Mouse (Mus musculus): ENCODE measurements around the gene Tlnrd1. TPM values are rescaled to one million over a fixed set of nuclear protein-coding genes. Genes with fewer than 3 reads are reported as not detected.
A peak's percentile ranks its signal among the peaks of the same experiment; 100 is the strongest.
"Not testable (repeated sequence)": the region's sequence is repeated elsewhere in the genome, so short reads cannot be mapped to it uniquely, and the experiment has no call there.

Tlnrd1 gene
- polyA plus RNA-seq, 1 experiment = 117 TPM

DNA sequence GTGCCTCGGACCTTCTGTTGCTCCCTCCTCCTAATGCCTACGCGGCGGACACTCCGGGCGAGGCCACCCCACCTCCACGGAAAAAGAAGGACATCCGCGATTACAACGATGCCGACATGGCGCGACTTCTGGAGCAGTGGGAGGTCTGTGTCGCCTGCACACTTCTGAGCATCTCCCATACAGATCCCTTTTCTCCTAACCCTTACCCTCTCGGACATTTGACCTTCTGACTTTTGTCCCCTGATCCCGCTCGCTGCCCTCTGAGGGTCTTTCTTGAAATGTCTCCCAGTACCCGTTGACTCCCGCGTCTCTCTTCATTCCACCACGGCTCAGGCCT, 8.2 kb upstream of the Tlnrd1 start:
- Histone ChIP-seq H3K27me3 (ENCODE audit: control insufficient read depth, insufficient read depth, low read length) (no peaks in the 10 kb centered on the region), H3K4me1 (ENCODE audit: control insufficient read depth, insufficient read depth, insufficient read length, low read length) (no peaks in the 10 kb centered on the region; the same call in 1 of the 2 replicates), H3K36me3 (ENCODE audit: control insufficient read depth, insufficient read depth, low read length) (peaks cover 10% of the 10 kb centered on the region), H3K27ac (ENCODE audit: insufficient read depth, low read depth, low read length) (peak overlapping the region; percentile 72), H3K4me3 (ENCODE audit: low read depth, low read length) (peak overlapping the region; percentile 88)
- TF ChIP-seq POLR2A (IDR thresholded peaks at IDR 0.05; ENCODE audit: low read depth, low read length) (no peak), CTCF (IDR thresholded peaks at IDR 0.05; ENCODE audit: extremely low read depth, insufficient read length, insufficient replicate concordance, low read depth, low read length) (peak; percentile 4; the same call in 1 of the 2 replicates)
- WGBS = under 1% methylated on average over 21 of the region's 21 CpGs

DNA sequence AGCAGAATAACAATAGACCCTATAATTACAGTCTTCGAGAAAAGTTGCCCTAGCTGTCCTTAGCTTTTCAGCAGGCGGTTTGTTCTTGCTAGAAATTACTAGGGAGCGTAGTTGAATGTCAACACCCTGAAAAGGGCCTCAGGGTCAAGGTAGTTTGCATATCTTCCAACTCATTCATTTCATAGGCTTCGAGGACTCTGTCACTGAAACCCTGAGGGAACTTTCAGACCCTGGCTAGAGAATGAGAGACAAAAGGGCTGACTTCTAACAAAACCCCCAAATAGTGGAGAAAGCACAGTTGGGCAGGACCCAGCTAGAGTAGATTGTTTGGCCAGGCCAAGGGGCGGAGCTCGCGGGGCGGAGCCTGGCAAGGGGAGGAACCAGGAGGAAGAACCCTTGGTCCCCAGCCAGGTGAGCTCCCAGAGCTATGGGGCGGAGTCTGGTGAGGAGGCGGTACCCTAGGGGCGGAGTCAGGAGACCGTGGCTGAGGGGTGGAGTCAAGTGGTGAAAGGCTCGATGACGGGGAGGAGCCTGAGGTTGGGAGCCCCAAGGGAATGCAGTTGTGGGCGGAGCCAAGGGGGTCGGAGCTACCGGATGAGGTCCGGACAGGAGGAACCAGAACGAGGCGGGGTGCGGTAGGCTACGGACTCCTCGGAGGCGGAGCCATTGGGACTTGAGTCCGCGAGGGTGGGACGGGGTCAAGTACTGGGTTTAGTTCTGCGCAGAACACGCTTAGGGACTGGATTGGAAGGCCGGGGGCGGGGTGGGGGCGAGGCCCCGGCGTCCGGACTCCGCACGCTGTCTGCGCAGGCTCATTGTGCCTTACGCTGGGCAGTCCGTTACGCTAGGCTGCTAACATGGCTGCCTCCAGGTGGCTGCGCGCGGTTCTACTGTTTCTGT, 7.6 kb upstream of the Tlnrd1 start:
- WGBS = 2% methylated on average over 44 of the region's 44 CpGs
- Histone ChIP-seq H3K27ac (ENCODE audit: insufficient read depth, low read depth, low read length) (peak overlapping the region; percentile 72), H3K36me3 (ENCODE audit: control insufficient read depth, insufficient read depth, low read length) (peaks cover 9% of the 10 kb centered on the region; the same call in 1 of the 2 replicates), H3K4me1 (ENCODE audit: control insufficient read depth, insufficient read depth, insufficient read length, low read length) (no peaks in the 10 kb centered on the region; the same call in 1 of the 2 replicates), H3K4me3 (ENCODE audit: low read depth, low read length) (peak overlapping the region; percentile 88), H3K27me3 (ENCODE audit: control insufficient read depth, insufficient read depth, low read length) (no peaks in the 10 kb centered on the region)
- TF ChIP-seq POLR2A (IDR thresholded peaks at IDR 0.05; ENCODE audit: low read depth, low read length) = peak; percentile 53; the same call in 1 of the 2 replicates
- 0 out of 2 replicates have a peak, but pooled peaks have one; percentile 32 for TF ChIP-seq CTCF (IDR thresholded peaks at IDR 0.05; ENCODE audit: extremely low read depth, insufficient read length, insufficient replicate concordance, low read depth, low read length)

DNA sequence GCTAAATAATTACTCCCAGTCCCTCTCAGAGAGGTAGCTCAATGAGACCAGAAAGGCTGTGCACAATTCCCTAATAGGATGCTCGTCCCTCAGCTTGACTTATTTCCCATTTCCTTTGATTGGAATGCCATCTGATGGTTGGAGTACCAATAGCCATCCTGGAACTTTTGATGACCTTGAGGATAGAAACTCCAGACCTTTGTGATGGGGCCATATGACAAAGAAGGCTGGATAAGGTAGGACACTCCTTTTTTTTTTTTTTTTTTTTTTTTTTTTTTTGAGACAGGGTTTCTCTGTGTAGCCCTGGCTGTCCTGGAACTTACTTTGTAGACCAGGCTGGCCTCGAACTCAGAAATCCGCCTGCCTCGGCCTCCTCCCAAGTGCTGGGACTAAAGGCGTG, 5.8 kb upstream of the Tlnrd1 start:
- not testable (repeated sequence) for H3K27me3 ChIP-seq (ENCODE audit: control insufficient read depth, insufficient read depth, low read length); H3K4me1 ChIP-seq (ENCODE audit: control insufficient read depth, insufficient read depth, insufficient read length, low read length); H3K27ac ChIP-seq (ENCODE audit: insufficient read depth, low read depth, low read length); H3K4me3 ChIP-seq (ENCODE audit: low read depth, low read length); H3K36me3 ChIP-seq (ENCODE audit: control insufficient read depth, insufficient read depth, low read length)
- WGBS = 91% methylated on average over 5 of the region's 5 CpGs

DNA sequence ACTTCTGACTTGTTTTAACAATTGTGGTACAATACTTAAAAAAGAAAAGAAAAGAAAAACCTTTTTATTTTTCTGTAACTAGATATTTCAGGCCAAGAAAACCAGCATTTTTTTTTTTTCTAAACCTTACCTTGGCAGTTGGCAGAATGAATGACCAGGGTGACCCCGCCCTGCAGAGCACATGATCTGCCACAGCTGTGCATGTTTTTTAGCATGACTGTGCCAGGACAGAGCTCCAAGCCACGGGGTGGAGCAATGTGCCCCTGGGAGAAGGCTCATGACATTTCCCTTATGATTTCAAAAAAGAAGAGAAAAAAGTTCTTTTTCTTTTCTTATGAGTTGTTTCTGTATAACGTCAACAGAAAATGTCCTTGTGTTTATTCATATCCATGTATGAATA, 5.3 kb upstream of the Tlnrd1 start:
- no peak overlapping the region for H3K4me3 ChIP-seq (ENCODE audit: low read depth, low read length)
- H3K4me1 ChIP-seq (ENCODE audit: control insufficient read depth, insufficient read depth, insufficient read length, low read length) = peaks cover 3% of the 10 kb centered on the region; the same call in 1 of the 2 replicates
- TF ChIP-seq CTCF (IDR thresholded peaks at IDR 0.05; ENCODE audit: extremely low read depth, insufficient read length, insufficient replicate concordance, low read depth, low read length) = no peak
- no peak for TF ChIP-seq POLR2A (IDR thresholded peaks at IDR 0.05; ENCODE audit: low read depth, low read length)
- H3K27ac ChIP-seq (ENCODE audit: insufficient read depth, low read depth, low read length) = no peak overlapping the region
- no peaks in the 10 kb centered on the region for H3K27me3 ChIP-seq (ENCODE audit: control insufficient read depth, insufficient read depth, low read length)
- WGBS = 24% methylated on average over 3 of the region's 3 CpGs
- H3K36me3 ChIP-seq (ENCODE audit: control insufficient read depth, insufficient read depth, low read length) = no peaks in the 10 kb centered on the region

DNA sequence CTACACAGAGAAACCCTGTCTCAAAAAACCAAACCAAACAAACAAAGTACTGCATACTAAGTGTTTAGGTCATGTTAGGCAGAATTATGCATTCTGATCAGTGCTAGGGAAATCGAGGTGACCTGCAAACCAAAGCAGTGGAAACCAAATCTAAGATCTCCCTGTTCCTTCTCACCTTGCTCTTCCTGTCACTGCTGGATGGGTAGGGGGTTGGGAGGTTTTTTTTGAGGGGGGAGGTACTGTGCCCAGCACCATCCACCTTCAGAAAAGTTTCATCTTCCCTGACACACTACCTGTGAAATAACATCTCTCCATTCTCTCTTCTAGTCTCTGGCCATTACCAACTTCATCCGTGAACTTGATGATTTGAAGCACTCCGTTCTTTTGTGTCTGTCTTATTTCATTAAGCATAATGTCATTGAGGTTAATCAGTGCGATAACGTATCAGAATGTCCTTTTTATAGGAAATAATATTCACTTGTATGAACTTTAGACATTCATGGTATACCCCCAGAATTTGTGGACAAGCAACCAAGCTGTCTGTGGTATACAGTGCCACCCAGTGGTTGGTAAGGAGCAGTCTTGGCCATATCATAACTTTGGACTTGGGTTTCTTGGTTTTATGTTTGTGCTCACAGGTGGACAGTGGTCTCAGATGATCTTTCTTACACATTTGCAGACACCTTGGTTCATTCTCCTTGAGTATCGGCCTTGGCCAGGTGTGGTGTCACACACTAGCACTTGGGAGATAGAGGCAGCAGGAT, 2.4 kb upstream of the Tlnrd1 start:
- peaks cover 13% of the 10 kb centered on the region for H3K4me1 ChIP-seq (ENCODE audit: control insufficient read depth, insufficient read depth, insufficient read length, low read length)
- no peak overlapping the region for H3K4me3 ChIP-seq (ENCODE audit: low read depth, low read length)
- TF ChIP-seq POLR2A (IDR thresholded peaks at IDR 0.05; ENCODE audit: low read depth, low read length) (no peak), CTCF (IDR thresholded peaks at IDR 0.05; ENCODE audit: extremely low read depth, insufficient read length, insufficient replicate concordance, low read depth, low read length) (no peak)
- 89% methylated on average over 6 of the region's 6 CpGs for WGBS
- H3K27ac ChIP-seq (ENCODE audit: insufficient read depth, low read depth, low read length) = no peak overlapping the region
- no peaks in the 10 kb centered on the region for H3K27me3 ChIP-seq (ENCODE audit: control insufficient read depth, insufficient read depth, low read length)
- no peaks in the 10 kb centered on the region; the same call in 1 of the 2 replicates for H3K36me3 ChIP-seq (ENCODE audit: control insufficient read depth, insufficient read depth, low read length)

DNA sequence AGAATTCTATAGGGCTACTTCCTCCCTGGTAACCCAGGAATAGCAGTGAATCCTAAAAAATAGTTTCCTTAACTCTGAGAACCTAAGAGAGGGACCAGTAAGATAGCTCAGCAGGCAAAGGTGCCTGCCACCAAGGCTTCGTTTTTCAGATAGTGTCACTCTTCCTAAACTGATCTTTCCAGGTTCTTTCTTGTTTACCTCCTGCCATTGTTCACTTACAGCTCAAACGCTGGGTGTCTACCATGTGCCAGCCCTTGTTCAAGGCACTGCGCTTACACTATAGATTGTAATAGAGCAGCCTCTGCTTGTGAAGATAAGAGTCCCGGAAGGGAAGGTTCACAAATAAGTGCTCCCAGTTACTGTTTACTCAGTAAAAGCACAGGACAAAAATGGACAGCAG, 1.7 kb upstream of the Tlnrd1 start:
- WGBS = 31% methylated on average over 4 of the region's 4 CpGs
- no peaks in the 10 kb centered on the region; the same call in 1 of the 2 replicates for H3K36me3 ChIP-seq (ENCODE audit: control insufficient read depth, insufficient read depth, low read length)
- H3K4me1 ChIP-seq (ENCODE audit: control insufficient read depth, insufficient read depth, insufficient read length, low read length) = peaks cover 13% of the 10 kb centered on the region
- H3K4me3 ChIP-seq (ENCODE audit: low read depth, low read length) = no peak overlapping the region
- no peak for TF ChIP-seq POLR2A (IDR thresholded peaks at IDR 0.05; ENCODE audit: low read depth, low read length)
- TF ChIP-seq CTCF (IDR thresholded peaks at IDR 0.05; ENCODE audit: extremely low read depth, insufficient read length, insufficient replicate concordance, low read depth, low read length) = no peak
- no peaks in the 10 kb centered on the region for H3K27me3 ChIP-seq (ENCODE audit: control insufficient read depth, insufficient read depth, low read length)
- peak overlapping the region; percentile 75 for H3K27ac ChIP-seq (ENCODE audit: insufficient read depth, low read depth, low read length)
